Mouse (Mus musculus): ENCODE data around the gene Akr1c14. TPM values are rescaled to one million over a fixed set of nuclear protein-coding genes. Genes with fewer than 3 reads are reported as not detected.

Gene Akr1c14
- total RNA-seq (2012; rRNA removed): not detected in 2 replicates
- not detected in 2 replicates for total RNA-seq (2014; rRNA removed)
- not detected in 2 replicates for polyA plus RNA-seq (2012; ENCODE audit: insufficient read length, low read depth)

- Histone ChIP-seq H3K27me3 (replicated peaks) (no peaks in the 10 kb centered on the region), H3K9me3 (replicated peaks; ENCODE audit: low read length) (no peaks in the 10 kb centered on the region), H3K36me3 (replicated peaks in 1 of 2; ENCODE audit: control insufficient read depth in 1 of 2, insufficient read depth in 1 of 2, low read length in 1 of 2) (no peaks in the 10 kb centered on the region), H3K4me3 (replicated peaks in 1 of 3; ENCODE audit: low read depth in 2 of 3, low read length in 2 of 3, poor library complexity in 1 of 3) (no peak within 1 kb of the TSS), H3K27ac (ENCODE audit: insufficient read depth, low read depth) (no peak within 1 kb of the TSS), H3K4me2 (ENCODE audit: insufficient read depth, low read depth, poor library complexity, severe bottlenecking) (no peak within 1 kb of the TSS), H3K79me2 (replicated peaks; ENCODE audit: control insufficient read depth, extremely low read depth, insufficient read depth, poor library complexity, severe bottlenecking) (no peaks in the 10 kb centered on the region), H3K9ac (ENCODE audit: insufficient read depth, low read depth) (no peak within 1 kb of the TSS), H3K4me1 (ENCODE audit: control insufficient read depth in 1 of 2, insufficient read depth in 2 of 2) (no peaks in the 10 kb centered on the region)
- in situ Hi-C loops (cut with MboI; ENCODE audit: low pct_ligation_motif_present, low pct_unique_long_range_greater_than_20kb, low sequenced_read_pairs) (no loop called here), dilution Hi-C loops (cut with MboI; ENCODE audit: extremely low pct_ligation_motif_present, extremely low pct_unique_long_range_greater_than_20kb, low sequenced_read_pairs) (no loop called here)
- DNase-seq (ENCODE audit: extremely low read depth): no peak
- TF ChIP-seq ETS1 (conservative IDR thresholded peaks at IDR 0.05; ENCODE audit: low read depth, low read length): no peak
- no peak for TF ChIP-seq TCF12 (IDR thresholded peaks at IDR 0.05; ENCODE audit: low read depth, low read length)
- no peak for TF ChIP-seq IRF4 (IDR thresholded peaks at IDR 0.05; ENCODE audit: low read depth, low read length)
Measured at GRCm38 (mm10) chr13:4048719-4049118, at the start of gene Akr1c14. Akr1c14 (plus strand) TSS chr13:4049011.

- no peak for TF ChIP-seq USF2 (conservative IDR thresholded peaks at IDR 0.05; ENCODE audit: low read depth, low read length)
- TF ChIP-seq KAT2A (IDR thresholded peaks at IDR 0.05; ENCODE audit: insufficient replicate concordance, low read length): no peak
- no peak for TF ChIP-seq EP300 (IDR thresholded peaks at IDR 0.05; ENCODE audit: low read length)
- no peak for TF ChIP-seq CHD1 (IDR thresholded peaks at IDR 0.05; ENCODE audit: low read depth, low read length)
- no peak for TF ChIP-seq BHLHE40 (IDR thresholded peaks at IDR 0.05; ENCODE audit: low read depth, low read length)
- TF ChIP-seq ELF1 (IDR thresholded peaks at IDR 0.05; ENCODE audit: low read depth, low read length): no peak
- TF ChIP-seq ZKSCAN1 (IDR thresholded peaks at IDR 0.05; ENCODE audit: borderline replicate concordance, low read depth, low read length): no peak
- no peak for TF ChIP-seq MEF2A (IDR thresholded peaks at IDR 0.05; ENCODE audit: borderline replicate concordance, low read depth, low read length)
- no peak for TF ChIP-seq MYC (IDR thresholded peaks at IDR 0.05; ENCODE audit: low read depth, low read length)
- TF ChIP-seq RAD21 (IDR thresholded peaks at IDR 0.05; ENCODE audit: low read depth, low read length): peak; percentile 53
- TF ChIP-seq E2F4 (IDR thresholded peaks at IDR 0.05; ENCODE audit: insufficient replicate concordance, low read depth, low read length): no peak
- no peak for TF ChIP-seq JUND (conservative IDR thresholded peaks at IDR 0.05; ENCODE audit: low read depth, low read length)
- no peak for TF ChIP-seq NELFE (IDR thresholded peaks at IDR 0.05; ENCODE audit: low read depth, low read length)
- peak; percentile 80 for TF ChIP-seq SMC3 (IDR thresholded peaks at IDR 0.05; ENCODE audit: low read depth, low read length)
- TF ChIP-seq POLR2A (IDR thresholded peaks at IDR 0.05; ENCODE audit: low read depth, low read length): no peak
- no peak for TF ChIP-seq IRF4 (IDR thresholded peaks at IDR 0.05; ENCODE audit: low read depth, low read length)
- no peak for TF ChIP-seq ZNF384 (IDR thresholded peaks at IDR 0.05; ENCODE audit: low read depth, low read length)
- peak; percentile 78 to 82 for TF ChIP-seq CTCF (conservative IDR thresholded peaks at IDR 0.05 in 1 of 2, IDR thresholded peaks at IDR 0.05 in 1 of 2; ENCODE audit: low read depth in 2 of 2, low read length in 2 of 2)
- no peak for TF ChIP-seq MAZ (IDR thresholded peaks at IDR 0.05; ENCODE audit: low read depth, low read length)
- TF ChIP-seq TCF12 (IDR thresholded peaks at IDR 0.05; ENCODE audit: low read depth, low read length): no peak
- dilution Hi-C loops (cut with MboI; ENCODE audit: extremely low pct_ligation_motif_present, extremely low pct_unique_long_range_greater_than_20kb, low sequenced_read_pairs) (no loop called here), in situ Hi-C loops (cut with MboI; ENCODE audit: low pct_ligation_motif_present, low pct_unique_long_range_greater_than_20kb, low sequenced_read_pairs) (loop anchor here (5.0 kb wide), 1 partner anchor 334 kb away; no protein-coding TSS in a partner anchor)
- no peaks in the 10 kb centered on the region for H3K9me3 ChIP-seq (replicated peaks; ENCODE audit: low read length)
- no peaks in the 10 kb centered on the region for H3K27me3 ChIP-seq (replicated peaks)
- peak; percentile 71 for DNase-seq (ENCODE audit: extremely low read depth)
- H3K79me2 ChIP-seq (replicated peaks; ENCODE audit: control insufficient read depth, extremely low read depth, insufficient read depth, poor library complexity, severe bottlenecking): no peaks in the 10 kb centered on the region
- no peak overlapping the region for H3K4me2 ChIP-seq (ENCODE audit: insufficient read depth, low read depth, poor library complexity, severe bottlenecking)
- H3K9ac ChIP-seq (ENCODE audit: insufficient read depth, low read depth): no peak overlapping the region
- no peaks in the 10 kb centered on the region for H3K36me3 ChIP-seq (replicated peaks in 1 of 2; ENCODE audit: control insufficient read depth in 1 of 2, insufficient read depth in 1 of 2, low read length in 1 of 2)
- no peak overlapping the region for H3K27ac ChIP-seq (ENCODE audit: insufficient read depth, low read depth)
- H3K4me3 ChIP-seq (replicated peaks in 1 of 3; ENCODE audit: low read depth in 2 of 3, low read length in 2 of 3, poor library complexity in 1 of 3): no peak overlapping the region
- H3K4me1 ChIP-seq (ENCODE audit: control insufficient read depth in 1 of 2, insufficient read depth in 2 of 2): no peaks in the 10 kb centered on the region
Measured at GRCm38 (mm10) chr13:4001687-4002086, 47.1 kb upstream of the Akr1c14 start.
